Mouse (Mus musculus) embryonic facial prominence, embryonic 15.5 days (tissue): ENCODE data around the gene Krt17. TPM values are rescaled to one million over a fixed set of nuclear protein-coding genes. Genes with fewer than 3 reads are reported as not detected.

Source experiments
- ATAC-seq: fragments of 200-750 bp; cut with Nextera tagmentation; 2 replicates; pipeline ENCODE4 v1.8.0; 2017; ENCODE audit warnings: low read depth, moderate TSS enrichment; ENCODE audit not compliant: insufficient number of reproducible peaks, low FRiP score, low TSS enrichment
- H3K27ac ChIP-seq: fragments of 300-500 bp; sonication (generic); replicated peaks from 2 replicates; pipeline ENCODE4 v1.5.1; 2015; ENCODE audit warnings: mild to moderate bottlenecking, inconsistent platforms
- H3K27me3 ChIP-seq: fragments of 300-500 bp; sonication (generic); 2 replicates; pipeline ENCODE4 v1.6.1; 2015; ENCODE audit warnings: inconsistent platforms
- H3K36me3 ChIP-seq: fragments of 300-500 bp; sonication (generic); 2 replicates; pipeline ENCODE4 v1.6.1; 2015; ENCODE audit warnings: mild to moderate bottlenecking, inconsistent platforms
- H3K4me1 ChIP-seq: fragments of 300-500 bp; sonication (generic); 2 replicates; pipeline ENCODE4 v1.6.1; 2015; ENCODE audit warnings: inconsistent platforms
- H3K4me2 ChIP-seq: fragments of 300-500 bp; sonication (generic); replicated peaks from 2 replicates; pipeline ENCODE4 v1.6.1; 2015; ENCODE audit warnings: mild to moderate bottlenecking, inconsistent platforms
- H3K4me3 ChIP-seq: fragments of 300-500 bp; sonication (generic); replicated peaks from 2 replicates; pipeline ENCODE4 v1.5.1; 2015; ENCODE audit warnings: mild to moderate bottlenecking, inconsistent platforms
- H3K9ac ChIP-seq: fragments of 300-500 bp; sonication (generic); 2 replicates; pipeline ENCODE4 v1.6.1; 2015; ENCODE audit warnings: inconsistent platforms
- H3K9me3 ChIP-seq: fragments of 300-500 bp; sonication (generic); replicated peaks from 2 replicates; pipeline ENCODE4 v1.6.1; 2016; ENCODE audit warnings: inconsistent platforms
- WGBS: fragments of 180-500 bp; shearing (Covaris S2); methylation state at CpG from one replicate; pipeline ENCODE4 v1.1.7; 2015; 5-methylcytosine and 5-hydroxymethylcytosine counted together
- polyA plus RNA-seq: library from polyadenylated mRNA; unstranded; fragments of >200 nt; fragmentation: Nextera tagmentation; extraction: Ambion mirVana; gene quantifications from 2 replicates; pipeline ENCODE4 v1.2.1, GENCODE M21; 2015

Krt17 gene
- polyA plus RNA-seq, 1 experiment from 2014 or later = 399 TPM

DNA sequence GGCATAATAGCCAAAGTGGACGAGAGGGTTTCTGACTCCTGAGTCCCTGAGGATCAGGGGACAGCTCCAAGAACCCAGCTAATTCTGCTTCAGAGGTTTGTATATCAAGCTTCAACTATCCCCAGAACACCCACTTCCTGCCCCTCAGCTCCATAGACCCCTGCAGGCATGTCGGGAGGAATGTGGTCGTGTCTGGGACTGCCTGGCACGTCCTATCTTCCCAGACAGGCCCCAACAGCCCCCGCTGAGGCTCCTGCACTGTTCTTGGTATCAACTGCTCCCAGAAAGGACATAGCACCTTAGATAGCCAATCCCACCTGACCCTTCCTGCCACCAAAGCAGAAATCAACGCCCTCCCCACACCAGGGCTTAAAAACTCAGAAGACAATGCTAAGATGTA, 52.3 kb downstream of the Krt17 start:
- WGBS = 35% methylated on average over 6 of the region's 6 CpGs
- H3K27me3 ChIP-seq = no peaks in the 10 kb centered on the region
- no peak overlapping the region for H3K9ac ChIP-seq
- H3K4me2 ChIP-seq = 0 out of 2 replicates have a peak overlapping the region, but pooled peaks have one; percentile 6
- no peaks in the 10 kb centered on the region for H3K9me3 ChIP-seq
- no peak for ATAC-seq
- no peak overlapping the region for H3K4me3 ChIP-seq
- no peaks in the 10 kb centered on the region for H3K36me3 ChIP-seq
- H3K27ac ChIP-seq = peak overlapping the region; percentile 77
- H3K4me1 ChIP-seq = 0 out of 2 replicates have a peak, but pooled peaks cover 8% of the 10 kb centered on the region

DNA sequence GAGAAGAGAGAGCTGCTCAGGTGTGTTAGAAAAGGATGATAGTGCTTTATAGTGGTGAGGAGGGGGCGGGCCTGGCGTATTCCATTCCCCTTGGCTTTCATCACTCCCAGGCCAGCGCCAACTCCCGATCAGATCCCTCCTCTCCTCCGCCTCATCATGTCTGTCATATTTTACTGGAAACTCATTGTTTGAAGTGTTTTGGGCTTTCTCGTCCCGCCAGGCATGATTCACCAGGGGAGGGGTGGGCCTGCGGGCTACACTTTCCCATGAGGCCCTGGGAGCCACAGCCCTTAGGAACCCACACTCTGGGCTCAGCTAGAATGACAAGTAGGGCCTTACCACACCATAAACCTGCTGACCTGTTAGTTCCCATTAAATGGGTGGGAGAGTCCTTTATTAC, 53.3 kb downstream of the Krt17 start, which contains the start of gene Krt14:
TSS of gene Krt14 (minus strand) at position 51 of the 400 bp plus-strand sequence.
- Histone ChIP-seq H3K9me3 (no peaks in the 10 kb centered on the region), H3K4me2 (peak within 1 kb of the TSS; percentile 21; the same call in 1 of the 2 replicates), H3K27me3 (no peaks in the 10 kb centered on the region), H3K4me1 (0 out of 2 replicates have a peak, but pooled peaks cover 8% of the 10 kb centered on the region), H3K9ac (peak within 1 kb of the TSS; percentile 21; the same call in 1 of the 2 replicates), H3K36me3 (no peaks in the 10 kb centered on the region), H3K27ac (peak within 1 kb of the TSS; percentile 77), H3K4me3 (peak within 1 kb of the TSS; percentile 34)
- WGBS = 59% methylated on average over 8 of the region's 8 CpGs
- no peak for ATAC-seq

Other genes with a start within 250 kb of the Krt17 start
- 6.0 and 11.3 TPM in 2 replicates for gene Krt33a, start 244.8 kb downstream of the Krt17 start, polyA plus RNA-seq
- gene Krt33b, start 231.2 kb downstream of the Krt17 start, polyA plus RNA-seq = 7.3 and 17.9 TPM in 2 replicates
- gene Krt34, start 219.5 kb downstream of the Krt17 start, polyA plus RNA-seq = 3.6 and 7.8 TPM in 2 replicates
- 5.9 and 13.8 TPM in 2 replicates for gene Krt31, start 210.5 kb downstream of the Krt17 start, polyA plus RNA-seq
- gene Krt32, start 172.8 kb downstream of the Krt17 start, polyA plus RNA-seq = 6.4 and 7.2 TPM in 2 replicates
- gene Krt35, start 164.8 kb downstream of the Krt17 start, polyA plus RNA-seq = 23.0 and 37.6 TPM in 2 replicates
- gene Krt36, start 155.4 kb downstream of the Krt17 start, polyA plus RNA-seq = 0.76 and 1.9 TPM in 2 replicates
- 155 and 225 TPM in 2 replicates for gene Krt13, start 139.5 kb downstream of the Krt17 start, polyA plus RNA-seq
- 1,131 and 1,207 TPM in 2 replicates for gene Krt15, start 125.1 kb downstream of the Krt17 start, polyA plus RNA-seq
- gene Krt19, start 112.4 kb downstream of the Krt17 start, polyA plus RNA-seq = 227 and 305 TPM in 2 replicates
- not detected in 2 replicates for gene Krt9, start 67.8 kb downstream of the Krt17 start, polyA plus RNA-seq
- gene Krt14, start 53.5 kb downstream of the Krt17 start, polyA plus RNA-seq = 1,122 and 1,244 TPM in 2 replicates
- 6.9 and 7.0 TPM in 2 replicates for gene Krt16, start 12.1 kb downstream of the Krt17 start, polyA plus RNA-seq
- gene Krt42, start 8.8 kb upstream of the Krt17 start, polyA plus RNA-seq = 0.25 and 0.37 TPM in 2 replicates
- 1,638 and 1,748 TPM in 2 replicates for gene Eif1, start 58.9 kb upstream of the Krt17 start, polyA plus RNA-seq
- 6.0 and 6.7 TPM in 2 replicates for gene Gast, start 73.4 kb upstream of the Krt17 start, polyA plus RNA-seq
- gene Hap1, start 95.1 kb upstream of the Krt17 start, polyA plus RNA-seq = 7.0 and 10.6 TPM in 2 replicates
- 232 and 256 TPM in 2 replicates for gene Jup, start 136.7 kb upstream of the Krt17 start, polyA plus RNA-seq
- gene P3h4, start 153.8 kb upstream of the Krt17 start, polyA plus RNA-seq = 89.9 and 91.1 TPM in 2 replicates
- 212 TPM in 2 replicates for gene Fkbp10, start 154.7 kb upstream of the Krt17 start, polyA plus RNA-seq
- gene Nt5c3b, start 180.8 kb upstream of the Krt17 start, polyA plus RNA-seq = 134 and 135 TPM in 2 replicates
- 1.1 and 1.2 TPM in 2 replicates for gene Klhl10, start 180.9 kb upstream of the Krt17 start, polyA plus RNA-seq
- 8.2 and 9.9 TPM in 2 replicates for gene Klhl11, start 211.7 kb upstream of the Krt17 start, polyA plus RNA-seq